Mouse (Mus musculus) left cerebral cortex, adult 2 months (tissue): Measurements from ENCODE around the gene Stk38l. TPM values are rescaled to one million over a fixed set of nuclear protein-coding genes. Genes with fewer than 3 reads are reported as not detected.
"Not testable (repeated sequence)": the region's sequence is repeated elsewhere in the genome, so short reads cannot be mapped to it uniquely, and the experiment has no call there.

Source experiments
- DNase-seq, 2 experiments: peaks; one replicate each; pipeline ENCODE4 v3.0.0; 2021 to 2022; ENCODE audit warnings: low spot score in 2 of 2, mixed read lengths in 1 of 2; ENCODE audit errors: extremely low spot score in 1 of 2
- H3K27ac ChIP-seq: fragments of 200-600 bp; 2 replicates; pipeline ENCODE4 v1.8.1; 2022
- H3K4me3 ChIP-seq: fragments of 200-600 bp; 2 replicates; pipeline ENCODE4 v1.8.1; 2022
- CTCF ChIP-seq: fragments of 200-600 bp; IDR thresholded peaks from 2 replicates; pipeline ENCODE4 v1.8.1; 2022; ENCODE audit warnings: antibody characterized with exemption, mild to moderate bottlenecking, moderate library complexity
- intact Hi-C: fragments of 180-260 bp; cut with DNase I; formaldehyde crosslinking; loops from one replicate; pipeline ENCODE4 v1.15.1; 2025
- total RNA-seq, 2 experiments: library from RNA; stranded (reverse); gene quantifications; 2 replicates each; pipeline ENCODE4 v1.2.3; 2021

The Stk38l gene
- total RNA-seq, 2 experiments from 2014 or later, result 25.7 to 26.3 TPM

GRCm38 (mm10) chr6:146760022-146760421, 35.2 kb downstream of the Stk38l start:
- intact Hi-C loops, result loop anchor here (5.0 kb wide), 1 partner anchor 33 kb away; no protein-coding TSS in a partner anchor
- no peak for DNase-seq
- TF ChIP-seq CTCF, result no peak
- Histone ChIP-seq H3K27ac (no peak overlapping the region), H3K4me3 (no peak overlapping the region)

GRCm38 (mm10) chr6:146760736-146761135, 35.9 kb downstream of the Stk38l start:
- no peak overlapping the region for H3K4me3 ChIP-seq
- no peak for DNase-seq
- H3K27ac ChIP-seq, result no peak overlapping the region
- TF ChIP-seq CTCF, result no peak
- intact Hi-C loops, result loop anchor here (5.0 kb wide), 1 partner anchor 33 kb away; no protein-coding TSS in a partner anchor

- intact Hi-C loops, result loop anchor here (1.0 to 5.0 kb wide), 2 partner anchors 35 to 100 kb away; no protein-coding TSS in a partner anchor
- H3K4me3 ChIP-seq, result no peak overlapping the region
These were observed 37.6 kb downstream of the Stk38l start for GRCm38 (mm10) chr6:146762264-146762898.

GRCm38 (mm10) chr6:146764593-146764992, 39.8 kb downstream of the Stk38l start:
- intact Hi-C loops, result loop anchor here (5.0 kb wide), 1 partner anchor 37 kb away; no protein-coding TSS in a partner anchor
- no peak overlapping the region for H3K27ac ChIP-seq
- TF ChIP-seq CTCF, result no peak
- DNase-seq, result no peak
- no peak overlapping the region for H3K4me3 ChIP-seq

More at GRCm38 (mm10) chr6:146762264-146762898, 37.6 kb downstream of the Stk38l start:
- peak; percentile 71 for TF ChIP-seq CTCF
- no peak overlapping the region for H3K27ac ChIP-seq
- no peak for DNase-seq

- H3K4me3 ChIP-seq, result no peak overlapping the region
- DNase-seq, result no peak
- no peak overlapping the region for H3K27ac ChIP-seq
- intact Hi-C loops, result no loop called here
- TF ChIP-seq CTCF, result no peak
These were observed 40.5 kb downstream of the Stk38l start for GRCm38 (mm10) chr6:146765270-146765669.

GRCm38 (mm10) chr6:146768813-146769404, 44.1 kb downstream of the Stk38l start:
- Histone ChIP-seq H3K27ac (no peak overlapping the region), H3K4me3 (no peak overlapping the region)
- DNase-seq, result no peak
- intact Hi-C loops, result no loop called here
- no peak for TF ChIP-seq CTCF

GRCm38 (mm10) chr6:146770005-146770745, 45.4 kb downstream of the Stk38l start:
- H3K4me3 ChIP-seq, result no peak overlapping the region
- intact Hi-C loops, result no loop called here
- no peak for DNase-seq
- no peak for TF ChIP-seq CTCF
- no peak overlapping the region for H3K27ac ChIP-seq

- DNase-seq, result no peak
- TF ChIP-seq CTCF, result no peak
- no peak overlapping the region for H3K4me3 ChIP-seq
- intact Hi-C loops, result no loop called here
- H3K27ac ChIP-seq, result no peak overlapping the region
These were observed 46.0 kb downstream of the Stk38l start for GRCm38 (mm10) chr6:146770808-146771207.

GRCm38 (mm10) chr6:146775864-146776263, 51.1 kb downstream of the Stk38l start:
- DNase-seq, H3K27ac ChIP-seq, H3K4me3 ChIP-seq, intact Hi-C loops: not testable (repeated sequence)

- no peak for TF ChIP-seq CTCF
- H3K27ac ChIP-seq, result no peak overlapping the region
These were observed 52.0 kb downstream of the Stk38l start for GRCm38 (mm10) chr6:146776610-146777389.

GRCm38 (mm10) chr6:146778055-146778454, 53.3 kb downstream of the Stk38l start:
- no peak for TF ChIP-seq CTCF
- H3K4me3 ChIP-seq, result no peak overlapping the region
- intact Hi-C loops, result no loop called here

More at GRCm38 (mm10) chr6:146776610-146777389, 52.0 kb downstream of the Stk38l start:
- no peak overlapping the region for H3K4me3 ChIP-seq
- intact Hi-C loops, result no loop called here
- no peak for DNase-seq

GRCm38 (mm10) chr6:146781566-146781965, 56.8 kb downstream of the Stk38l start:
- Histone ChIP-seq H3K27ac (no peak overlapping the region), H3K4me3 (no peak overlapping the region)
- TF ChIP-seq CTCF, result no peak
- intact Hi-C loops, result no loop called here
- DNase-seq, result no peak

More at GRCm38 (mm10) chr6:146778055-146778454, 53.3 kb downstream of the Stk38l start:
- DNase-seq, result no peak
- H3K27ac ChIP-seq, result no peak overlapping the region
